Mouse (Mus musculus) intestine, embryonic 14.5 days (tissue): ENCODE measurements at regions not wholly inside any gene's neighbourhood (a gene's known extent, or its start where the extent isn't known, plus 50 kb on each side); places are given as distances from the start of the nearest gene placed in this dataset.

ENCODE experiments used
- ATAC-seq: fragments of 200-750 bp; cut with Nextera tagmentation; replicated peaks from 2 replicates; pipeline ENCODE4 v1.8.0; 2017; ENCODE audit warnings: low read depth, moderate number of reproducible peaks, moderate TSS enrichment, moderate library complexity; ENCODE audit not compliant: low FRiP score, low TSS enrichment
- DNase-seq: peaks from one replicate; pipeline ENCODE4 v3.0.0-alpha.2; 2018; ENCODE audit warnings: low spot score
- H3K27ac ChIP-seq: fragments of 300-500 bp; sonication (generic); 2 replicates; pipeline ENCODE4 v1.5.1; 2014; ENCODE audit warnings: low read depth, mild to moderate bottlenecking, control low read depth
- H3K27me3 ChIP-seq: fragments of 300-500 bp; sonication (generic); replicated peaks from 2 replicates; pipeline ENCODE4 v1.6.1; 2014; ENCODE audit warnings: low read length, control low read depth; ENCODE audit not compliant: control insufficient read depth, insufficient read depth
- H3K36me3 ChIP-seq: fragments of 300-500 bp; sonication (generic); 2 replicates; pipeline ENCODE4 v1.6.1; 2014; ENCODE audit warnings: low read length, control low read depth; ENCODE audit not compliant: control insufficient read depth, insufficient read depth
- H3K4me1 ChIP-seq: fragments of 300-500 bp; sonication (generic); replicated peaks from 2 replicates; pipeline ENCODE4 v1.6.1; 2014; ENCODE audit warnings: low read length, control low read depth, mixed read lengths; ENCODE audit not compliant: control insufficient read depth, insufficient read depth
- H3K4me2 ChIP-seq: fragments of 300-500 bp; sonication (generic); 2 replicates; pipeline ENCODE4 v1.6.1; 2014; ENCODE audit warnings: low read length
- H3K4me3 ChIP-seq: fragments of 300-500 bp; sonication (generic); 2 replicates; pipeline ENCODE4 v1.5.1; 2014; ENCODE audit warnings: low read depth, low read length, control low read depth, mixed read lengths
- H3K9ac ChIP-seq: fragments of 300-500 bp; sonication (generic); 2 replicates; pipeline ENCODE4 v1.6.1; 2014; ENCODE audit warnings: mild to moderate bottlenecking, low read length
- H3K9me3 ChIP-seq: fragments of 300-500 bp; sonication (generic); 2 replicates; pipeline ENCODE4 v1.6.1; 2016; ENCODE audit warnings: low read length, control low read depth; ENCODE audit not compliant: control insufficient read depth
- WGBS: fragments of 180-500 bp; shearing (Covaris S2); extraction: QIAGEN DNeasy Blood & Tissue Kit; methylation state at CpG from one replicate; pipeline ENCODE4 v1.1.7; 2014; 5-methylcytosine and 5-hydroxymethylcytosine counted together

- peaks cover 38% of the 10 kb centered on the region for H3K4me1 ChIP-seq
- peak overlapping the region; percentile 68 for H3K27ac ChIP-seq
- H3K36me3 ChIP-seq: no peaks in the 10 kb centered on the region
- H3K9me3 ChIP-seq: no peaks in the 10 kb centered on the region
- no peak overlapping the region for H3K4me3 ChIP-seq
- WGBS: 25% methylated on average over 11 of the region's 11 CpGs
- H3K27me3 ChIP-seq: no peaks in the 10 kb centered on the region
- peak overlapping the region; percentile 9; the same call in 1 of the 2 replicates for H3K4me2 ChIP-seq
- ATAC-seq (peak; percentile 47), DNase-seq (no peak)
- no peak overlapping the region for H3K9ac ChIP-seq
Measured at GRCm38 (mm10) chr12:31184217-31184975, 56.2 kb upstream of the Gm6993 start.

GRCm38 (mm10) chr12:31185177-31185932 is 55.2 kb upstream of the Gm6993 start:
- no peak overlapping the region for H3K4me3 ChIP-seq
- H3K9ac ChIP-seq: no peak overlapping the region
- DNase-seq: peak; percentile 70
- no peaks in the 10 kb centered on the region for H3K27me3 ChIP-seq
- H3K36me3 ChIP-seq: no peaks in the 10 kb centered on the region
- H3K9me3 ChIP-seq: no peaks in the 10 kb centered on the region
- no peak overlapping the region; the same call in 1 of the 2 replicates for H3K4me2 ChIP-seq
- WGBS: 31% methylated on average over 9 of the region's 9 CpGs
- peak overlapping the region; percentile 68 for H3K27ac ChIP-seq
- ATAC-seq: peak; percentile 82
- H3K4me1 ChIP-seq: peaks cover 38% of the 10 kb centered on the region

- no peak overlapping the region for H3K9ac ChIP-seq
- 59% methylated on average over 8 of the region's 8 CpGs for WGBS
- H3K9me3 ChIP-seq: no peaks in the 10 kb centered on the region
- no peak overlapping the region for H3K4me3 ChIP-seq
- ATAC-seq (no peak), DNase-seq (no peak)
- no peaks in the 10 kb centered on the region for H3K27me3 ChIP-seq
- H3K4me1 ChIP-seq: peaks cover 47% of the 10 kb centered on the region
- H3K4me2 ChIP-seq: no peak overlapping the region
- peak overlapping the region; percentile 68 for H3K27ac ChIP-seq
- no peaks in the 10 kb centered on the region for H3K36me3 ChIP-seq
Measured at GRCm38 (mm10) chr12:31185933-31186845, 54.4 kb upstream of the Gm6993 start.

GRCm38 (mm10) chr12:31188011-31188576 is 52.5 kb upstream of the Gm6993 start:
- H3K27me3 ChIP-seq: no peaks in the 10 kb centered on the region
- DNase-seq: no peak
- H3K4me1 ChIP-seq: peaks cover 53% of the 10 kb centered on the region
- no peak overlapping the region for H3K4me2 ChIP-seq
- no peak for ATAC-seq
- no peaks in the 10 kb centered on the region for H3K9me3 ChIP-seq
- no peak overlapping the region for H3K9ac ChIP-seq
- WGBS: 78% methylated on average over 2 of the region's 2 CpGs
- no peak overlapping the region for H3K27ac ChIP-seq
- H3K4me3 ChIP-seq: no peak overlapping the region
- no peaks in the 10 kb centered on the region for H3K36me3 ChIP-seq

GRCm38 (mm10) chr12:31190265-31190664 is 50.3 kb upstream of the Gm6993 start:
- ATAC-seq (no peak), DNase-seq (peak; percentile 13)
- no peaks in the 10 kb centered on the region for H3K9me3 ChIP-seq
- H3K9ac ChIP-seq: no peak overlapping the region
- H3K36me3 ChIP-seq: no peaks in the 10 kb centered on the region
- H3K27ac ChIP-seq: no peak overlapping the region
- H3K4me2 ChIP-seq: no peak overlapping the region
- H3K27me3 ChIP-seq: no peaks in the 10 kb centered on the region
- no peak overlapping the region for H3K4me3 ChIP-seq
- 82% methylated on average over 4 of the region's 4 CpGs for WGBS
- H3K4me1 ChIP-seq: peaks cover 32% of the 10 kb centered on the region
